17 mouse cellular contexts compared by ENCODE assay signal in genomic region chr2:116028127-116028526, GRCm38 (mm10). TPM values are rescaled to one million over a fixed set of nuclear protein-coding genes. Genes with fewer than 3 reads are reported as not detected.
DNase-seq lines count a peak whose midpoint lies in the region; ATAC-seq lines count a peak whose summit lies in the region.
"Had no signal": no experiment of that assay in that cellular context is flagged by ENCODE, and none has a peak within 500 bp of the region (broad histone marks: within the 10 kb centered on the region; RNA-seq: fewer than 3 reads in every experiment).

No protein-coding gene starts in this region.

- ATAC-seq in heart, embryonic 16.5 days (replicated peaks; ENCODE audit: extremely low read depth, insufficient read depth, low FRiP score) = 0 out of 2 replicates have a peak, but pooled peaks have one; percentile 23
- no peak for ATAC-seq in heart, embryonic 12.5 days (ENCODE audit: insufficient number of reproducible peaks, low FRiP score)
- ATAC-seq: forebrain, embryonic 13.5 days; intestine, postnatal 0 days had no signal

- peak; percentile 92 for DNase-seq in heart, adult 11 months
- DNase-seq in heart, embryonic 10.5 days (ENCODE audit: low spot score) = no peak
- DNase-seq in heart, postnatal 4 days = peak; percentile 21
- no peak for DNase-seq in B cell, adult 2 months
- DNase-seq: adrenal gland, adult 8-10 months; adrenal gland, postnatal 36 days; cerebellum, adult 2 months; cerebellum, postnatal 10 days; gastrocnemius, postnatal 14 days; kidney, adult 8-10 months had no signal

- peaks cover 62% of the 10 kb centered on the region for H3K36me3 ChIP-seq in heart, embryonic 10.5 days
- H3K36me3 ChIP-seq in heart, embryonic 16.5 days (ENCODE audit: control insufficient read depth, insufficient read depth) = no peaks in the 10 kb centered on the region; the same call in 1 of the 2 replicates
- peaks cover 52% of the 10 kb centered on the region for H3K36me3 ChIP-seq in heart, embryonic 12.5 days

- no peak overlapping the region for H3K4me2 ChIP-seq in heart, embryonic 16.5 days (ENCODE audit: low read depth, low read length)
- H3K4me2 ChIP-seq in heart, embryonic 12.5 days = no peak overlapping the region
- H3K4me2 ChIP-seq: forebrain, embryonic 13.5 days; heart, embryonic 15.5 days; hindbrain, embryonic 15.5 days had no signal

- H3K4me1 ChIP-seq in heart, embryonic 10.5 days = peaks cover 1% of the 10 kb centered on the region
- peaks cover 7% of the 10 kb centered on the region for H3K4me1 ChIP-seq in heart, embryonic 16.5 days (ENCODE audit: control insufficient read depth, insufficient read depth, low read length)
- H3K4me1 ChIP-seq in heart, embryonic 12.5 days (replicated peaks) = peaks cover 4% of the 10 kb centered on the region
- H3K4me1 ChIP-seq: embryonic facial prominence, embryonic 10.5 days; hindbrain, embryonic 15.5 days had no signal

- no peak overlapping the region for H3K27ac ChIP-seq in heart, embryonic 10.5 days
- no peak overlapping the region for H3K27ac ChIP-seq in heart, embryonic 16.5 days (ENCODE audit: low read length)
- H3K27ac ChIP-seq in heart, embryonic 12.5 days (ENCODE audit: poor library complexity, severe bottlenecking) = no peak overlapping the region
- H3K27ac ChIP-seq: embryonic facial prominence, embryonic 10.5 days; forebrain, embryonic 13.5 days; heart, embryonic 15.5 days; hindbrain, embryonic 15.5 days had no signal

- H3K9ac ChIP-seq in heart, embryonic 16.5 days (ENCODE audit: low read length) = no peak overlapping the region
- H3K9ac ChIP-seq in heart, embryonic 12.5 days = no peak overlapping the region
- H3K9ac ChIP-seq: forebrain, embryonic 13.5 days; heart, embryonic 15.5 days; hindbrain, embryonic 15.5 days had no signal

- H3K4me3 ChIP-seq in heart, embryonic 10.5 days = no peak overlapping the region
- H3K4me3 ChIP-seq in heart, embryonic 16.5 days (ENCODE audit: low read length) = no peak overlapping the region
- H3K4me3 ChIP-seq in heart, embryonic 12.5 days = no peak overlapping the region
- H3K4me3 ChIP-seq: embryonic facial prominence, embryonic 10.5 days; forebrain, embryonic 13.5 days; heart, embryonic 15.5 days; hindbrain, embryonic 15.5 days had no signal

- WGBS in heart, embryonic 10.5 days = 76% methylated on average over 3 of the region's 3 CpGs
- 52% methylated on average over 3 of the region's 3 CpGs for whole genome bisulfite sequencing in heart, embryonic 16.5 days
- 65% methylated on average over 3 of the region's 3 CpGs for WGBS in heart, embryonic 12.5 days

- no peaks in the 10 kb centered on the region for H3K27me3 ChIP-seq in heart, embryonic 10.5 days (ENCODE audit: insufficient read depth, poor library complexity, severe bottlenecking)
- no peaks in the 10 kb centered on the region for H3K27me3 ChIP-seq in heart, embryonic 16.5 days (ENCODE audit: control insufficient read depth, insufficient read depth, low read length)
- no peaks in the 10 kb centered on the region for H3K27me3 ChIP-seq in heart, embryonic 12.5 days (replicated peaks)
- H3K27me3 ChIP-seq: forebrain, embryonic 13.5 days; heart, embryonic 15.5 days; hindbrain, embryonic 15.5 days had no signal

- no peaks in the 10 kb centered on the region for H3K9me3 ChIP-seq in heart, embryonic 10.5 days
- no peaks in the 10 kb centered on the region for H3K9me3 ChIP-seq in heart, embryonic 16.5 days (replicated peaks; ENCODE audit: control insufficient read depth, low read length)
- H3K9me3 ChIP-seq in heart, embryonic 12.5 days (replicated peaks) = no peaks in the 10 kb centered on the region
- H3K9me3 ChIP-seq: embryonic facial prominence, embryonic 10.5 days; forebrain, embryonic 13.5 days; heart, embryonic 15.5 days; hindbrain, embryonic 15.5 days had no signal

RNA-seq across cellular contexts. Expression of gene Meis2, which starts 37.5 kb away (rescaled TPM):
- 45.2 and 62.7 TPM in 2 replicates for polyA plus RNA-seq in heart, embryonic 10.5 days (2016; fragmentation: Nextera tagmentation; extraction: Ambion mirVana)
- 22.1 and 22.6 TPM in 2 replicates for polyA plus RNA-seq in heart, embryonic 16.5 days (2015; fragmentation: Nextera tagmentation; extraction: Ambion mirVana)
- polyA plus RNA-seq in heart, embryonic 12.5 days (2016; fragmentation: Nextera tagmentation; extraction: Ambion mirVana) = 49.9 and 52.9 TPM in 2 replicates
- total RNA-seq in heart, postnatal 4 days (2021) = 10 to 100 TPM; 33.2 to 36.6 TPM

Comparison
In these comparisons a context has a peak if more than half of its experiments do, and no peak if none do; other contexts are left out.
1. DNase-seq: peak in heart, adult 11 months (single experiment) and heart, postnatal 4 days (single experiment); none in heart, embryonic 10.5 days (single experiment) and B cell, adult 2 months (0 of 2).